Mouse (Mus musculus): ENCODE results near the gene Zfyve26. TPM values are rescaled to one million over a fixed set of nuclear protein-coding genes. Genes with fewer than 3 reads are reported as not detected.

Gene Zfyve26
- polyA plus RNA-seq, 1 experiment, result 2.8 TPM

- TF ChIP-seq GATA1 (IDR thresholded peaks at IDR 0.05; ENCODE audit: borderline replicate concordance, low read length) (no peak), FLI1 (IDR thresholded peaks at IDR 0.05; ENCODE audit: low read length) (no peak)
- Histone ChIP-seq H3K36me3 (replicated peaks; ENCODE audit: low read length) (peaks cover 97% of the 10 kb centered on the region), H3K27me3 (replicated peaks) (no peaks in the 10 kb centered on the region), H3K9me3 (no peaks in the 10 kb centered on the region), H3K4me1 (no peaks in the 10 kb centered on the region), H3K4me3 (replicated peaks) (no peak overlapping the region)
These were observed 16.5 kb downstream of the Zfyve26 start for GRCm38 (mm10) chr12:79279513-79280115.

GRCm38 (mm10) chr12:79272604-79273003 is 23.5 kb downstream of the Zfyve26 start:
- H3K36me3 ChIP-seq (replicated peaks; ENCODE audit: low read length), result peaks cover 98% of the 10 kb centered on the region
- TF ChIP-seq FLI1 (IDR thresholded peaks at IDR 0.05; ENCODE audit: low read length) (no peak), GATA1 (IDR thresholded peaks at IDR 0.05; ENCODE audit: borderline replicate concordance, low read length) (no peak)
- no peaks in the 10 kb centered on the region for H3K9me3 ChIP-seq
- H3K27me3 ChIP-seq (replicated peaks), result no peaks in the 10 kb centered on the region
- H3K4me1 ChIP-seq, result no peaks in the 10 kb centered on the region
- H3K4me3 ChIP-seq (replicated peaks), result no peak overlapping the region

- H3K36me3 ChIP-seq (replicated peaks; ENCODE audit: low read length), result peaks cover 94% of the 10 kb centered on the region
- H3K4me3 ChIP-seq (replicated peaks), result no peak overlapping the region
- H3K9me3 ChIP-seq, result no peaks in the 10 kb centered on the region
- TF ChIP-seq GATA1 (IDR thresholded peaks at IDR 0.05; ENCODE audit: borderline replicate concordance, low read length) (no peak), FLI1 (IDR thresholded peaks at IDR 0.05; ENCODE audit: low read length) (no peak)
- no peaks in the 10 kb centered on the region for H3K27me3 ChIP-seq (replicated peaks)
- no peaks in the 10 kb centered on the region for H3K4me1 ChIP-seq
These were observed 35.1 kb downstream of the Zfyve26 start for GRCm38 (mm10) chr12:79261035-79261434.

GRCm38 (mm10) chr12:79260154-79260553 is 36.0 kb downstream of the Zfyve26 start:
- no peaks in the 10 kb centered on the region for H3K9me3 ChIP-seq
- TF ChIP-seq GATA1 (IDR thresholded peaks at IDR 0.05; ENCODE audit: borderline replicate concordance, low read length), result no peak
- no peak for TF ChIP-seq FLI1 (IDR thresholded peaks at IDR 0.05; ENCODE audit: low read length)
- no peaks in the 10 kb centered on the region for H3K27me3 ChIP-seq (replicated peaks)
- H3K4me3 ChIP-seq (replicated peaks), result no peak overlapping the region
- H3K36me3 ChIP-seq (replicated peaks; ENCODE audit: low read length), result peaks cover 92% of the 10 kb centered on the region
- no peaks in the 10 kb centered on the region for H3K4me1 ChIP-seq

GRCm38 (mm10) chr12:79254975-79255374 is 41.1 kb downstream of the Zfyve26 start:
- peaks cover 89% of the 10 kb centered on the region for H3K36me3 ChIP-seq (replicated peaks; ENCODE audit: low read length)
- H3K4me1 ChIP-seq, result peaks cover 13% of the 10 kb centered on the region
- H3K9me3 ChIP-seq, result peaks cover 6% of the 10 kb centered on the region
- H3K4me3 ChIP-seq (replicated peaks), result no peak overlapping the region
- TF ChIP-seq GATA1 (IDR thresholded peaks at IDR 0.05; ENCODE audit: borderline replicate concordance, low read length) (no peak), FLI1 (IDR thresholded peaks at IDR 0.05; ENCODE audit: low read length) (no peak)
- H3K27me3 ChIP-seq (replicated peaks), result no peaks in the 10 kb centered on the region

GRCm38 (mm10) chr12:79253294-79254053 is 42.6 kb downstream of the Zfyve26 start:
- Histone ChIP-seq H3K27me3 (replicated peaks) (no peaks in the 10 kb centered on the region), H3K4me1 (peaks cover 18% of the 10 kb centered on the region), H3K4me3 (replicated peaks) (no peak overlapping the region), H3K36me3 (replicated peaks; ENCODE audit: low read length) (peaks cover 94% of the 10 kb centered on the region), H3K9me3 (peaks cover 6% of the 10 kb centered on the region)
- TF ChIP-seq FLI1 (IDR thresholded peaks at IDR 0.05; ENCODE audit: low read length) (no peak), GATA1 (IDR thresholded peaks at IDR 0.05; ENCODE audit: borderline replicate concordance, low read length) (no peak)

GRCm38 (mm10) chr12:79248110-79248509 is 48.0 kb downstream of the Zfyve26 start:
- Histone ChIP-seq H3K36me3 (replicated peaks; ENCODE audit: low read length) (peaks cover 94% of the 10 kb centered on the region), H3K4me3 (replicated peaks) (no peak overlapping the region), H3K9me3 (peaks cover 6% of the 10 kb centered on the region), H3K27me3 (replicated peaks) (no peaks in the 10 kb centered on the region), H3K4me1 (peaks cover 5% of the 10 kb centered on the region)
- no peak for TF ChIP-seq GATA1 (IDR thresholded peaks at IDR 0.05; ENCODE audit: borderline replicate concordance, low read length)
- no peak for TF ChIP-seq FLI1 (IDR thresholded peaks at IDR 0.05; ENCODE audit: low read length)

GRCm38 (mm10) chr12:79242921-79243320 is 53.2 kb downstream of the Zfyve26 start:
- TF ChIP-seq FLI1 (IDR thresholded peaks at IDR 0.05; ENCODE audit: low read length) (no peak), GATA1 (IDR thresholded peaks at IDR 0.05; ENCODE audit: borderline replicate concordance, low read length) (no peak)
- Histone ChIP-seq H3K9me3 (no peaks in the 10 kb centered on the region), H3K4me3 (replicated peaks) (no peak overlapping the region), H3K4me1 (no peaks in the 10 kb centered on the region), H3K36me3 (replicated peaks; ENCODE audit: low read length) (peaks cover 96% of the 10 kb centered on the region), H3K27me3 (replicated peaks) (no peaks in the 10 kb centered on the region)

GRCm38 (mm10) chr12:79241985-79242384 is 54.1 kb downstream of the Zfyve26 start:
- Histone ChIP-seq H3K36me3 (replicated peaks; ENCODE audit: low read length) (peaks cover 97% of the 10 kb centered on the region), H3K4me3 (replicated peaks) (no peak overlapping the region)

GRCm38 (mm10) chr12:79235485-79236080 is 60.5 kb downstream of the Zfyve26 start:
- Histone ChIP-seq H3K9me3 (no peaks in the 10 kb centered on the region), H3K36me3 (replicated peaks; ENCODE audit: low read length) (peaks cover 81% of the 10 kb centered on the region), H3K4me3 (replicated peaks) (no peak overlapping the region), H3K4me1 (no peaks in the 10 kb centered on the region), H3K27me3 (replicated peaks) (no peaks in the 10 kb centered on the region)
- no peak for TF ChIP-seq FLI1 (IDR thresholded peaks at IDR 0.05; ENCODE audit: low read length)
- TF ChIP-seq GATA1 (IDR thresholded peaks at IDR 0.05; ENCODE audit: borderline replicate concordance, low read length), result no peak

More at GRCm38 (mm10) chr12:79241985-79242384, 54.1 kb downstream of the Zfyve26 start:
- Histone ChIP-seq H3K4me1 (no peaks in the 10 kb centered on the region), H3K9me3 (no peaks in the 10 kb centered on the region), H3K27me3 (replicated peaks) (no peaks in the 10 kb centered on the region)
- TF ChIP-seq FLI1 (IDR thresholded peaks at IDR 0.05; ENCODE audit: low read length) (no peak), GATA1 (IDR thresholded peaks at IDR 0.05; ENCODE audit: borderline replicate concordance, low read length) (no peak)
